Mouse (Mus musculus) frontal cortex, postnatal 10 days (tissue): ENCODE results near the gene Nfil3.

Experiments used
- DNase-seq, 2 experiments: peaks; one replicate each; pipeline ENCODE4 v3.0.0; 2022; ENCODE audit warnings: low spot score in 2 of 2, mixed read lengths in 1 of 2

Gene Nfil3

GRCm38 (mm10) chr13:52980951-52981421 lies at the start of gene Nfil3:
Nfil3 (minus strand) TSS chr13:52981073.
- peak; percentile 62 to 78 for DNase-seq

DNA sequence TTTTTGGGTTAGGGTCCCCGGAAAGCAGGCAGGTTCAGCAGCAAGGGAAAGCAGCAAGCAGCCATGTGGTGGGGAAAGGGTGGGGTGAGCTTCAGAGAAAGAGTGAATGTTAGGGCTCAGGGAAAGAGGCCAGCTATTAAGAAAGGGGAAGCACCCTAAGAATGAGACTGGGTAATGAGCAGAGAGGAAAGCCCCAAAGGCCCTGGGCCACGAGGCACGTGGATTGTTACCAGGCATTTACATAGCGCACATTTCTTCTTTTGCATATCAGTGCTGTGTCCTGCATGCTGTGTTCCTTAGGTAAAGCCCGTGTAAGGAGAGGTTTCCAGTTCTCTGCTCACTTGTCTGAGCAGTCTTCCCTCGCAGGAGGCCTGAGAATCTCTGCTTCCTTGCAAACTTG lies 43.4 kb upstream of the Nfil3 start:
- no peak for DNase-seq

GRCm38 (mm10) chr13:53020282-53020681 lies 39.4 kb upstream of the Nfil3 start:
- DNase-seq = no peak

- no peak for DNase-seq
Measured at GRCm38 (mm10) chr13:53019532-53019931, 38.7 kb upstream of the Nfil3 start.

DNA sequence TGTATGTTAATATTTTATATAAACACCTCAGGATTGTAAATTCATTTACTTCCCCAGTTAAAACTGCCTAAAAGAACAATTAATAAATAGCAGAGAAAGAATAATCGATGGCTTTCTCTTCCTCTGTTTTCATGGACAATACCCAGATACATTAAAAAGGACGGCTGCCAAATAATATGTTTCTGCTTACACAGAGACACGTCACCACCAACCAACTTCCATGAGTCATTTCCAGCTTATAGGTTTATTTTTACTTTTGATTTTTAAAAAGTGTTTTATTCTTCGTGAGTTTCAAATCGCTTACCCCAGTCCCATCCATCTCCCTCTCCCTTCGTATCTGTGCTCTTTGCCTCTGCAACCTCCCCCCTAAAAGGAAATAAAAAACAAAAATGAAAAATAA lies 38.1 kb upstream of the Nfil3 start:
- no peak for DNase-seq

DNA sequence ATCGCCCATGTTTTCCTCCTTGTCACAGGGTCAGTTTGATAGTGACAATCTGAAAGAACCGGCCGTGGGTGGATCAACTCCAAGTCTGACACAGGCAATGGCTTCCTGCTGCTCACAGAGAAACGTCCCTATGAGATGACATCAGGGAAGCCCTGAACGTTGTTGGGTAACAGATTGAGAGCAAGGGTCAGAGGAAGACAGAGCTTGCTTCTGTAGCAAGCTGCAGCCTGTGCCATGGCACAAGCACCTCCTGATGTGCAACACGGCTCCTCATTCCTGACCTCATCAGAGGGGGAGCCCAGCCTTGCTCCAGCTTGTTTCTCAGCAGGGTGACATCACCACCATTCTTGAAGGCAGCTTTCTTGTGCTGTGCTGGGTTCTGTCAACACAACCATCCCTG lies 37.1 kb upstream of the Nfil3 start:
- DNase-seq = no peak

- no peak for DNase-seq
Measured at GRCm38 (mm10) chr13:53017117-53017516, 36.2 kb upstream of the Nfil3 start.

- peak; percentile 10 to 13 for DNase-seq
Measured at GRCm38 (mm10) chr13:53011426-53011825, 30.6 kb upstream of the Nfil3 start.

DNA sequence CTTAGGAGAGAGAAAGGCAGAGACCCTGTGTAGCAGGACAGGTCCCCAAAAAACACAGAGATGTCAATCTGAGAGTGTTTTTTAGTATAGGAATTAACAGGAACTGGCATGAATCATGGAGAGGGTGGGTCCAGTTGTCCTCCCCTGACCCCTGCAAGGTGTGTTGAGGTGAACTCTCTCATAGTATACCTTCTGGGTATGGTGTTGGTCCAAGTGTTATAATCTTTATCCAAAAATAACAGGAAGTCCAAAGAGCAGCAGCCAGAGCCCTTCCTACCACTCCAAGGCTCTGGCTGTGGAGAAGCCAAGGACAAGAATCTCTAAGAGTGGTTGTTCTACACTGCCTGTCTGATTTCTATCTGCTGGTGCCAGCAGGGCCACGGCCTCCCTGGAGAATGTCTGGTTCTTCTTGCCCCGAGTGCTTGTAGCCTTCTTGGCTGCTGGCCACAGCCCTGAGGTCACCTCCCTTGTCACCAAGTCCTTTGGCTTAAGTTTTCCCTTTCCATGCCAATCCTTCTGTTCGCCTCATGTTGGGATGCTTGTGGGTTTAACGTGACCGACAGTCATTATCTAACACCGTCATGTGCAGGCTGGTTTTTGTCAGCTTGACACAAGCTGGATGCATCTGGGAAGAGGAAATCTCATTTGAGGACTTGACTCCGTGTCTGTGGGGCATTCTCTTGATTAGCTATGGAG lies 27.8 kb upstream of the Nfil3 start:
- DNase-seq = peak in 1 of 2 experiments; percentile 12

DNA sequence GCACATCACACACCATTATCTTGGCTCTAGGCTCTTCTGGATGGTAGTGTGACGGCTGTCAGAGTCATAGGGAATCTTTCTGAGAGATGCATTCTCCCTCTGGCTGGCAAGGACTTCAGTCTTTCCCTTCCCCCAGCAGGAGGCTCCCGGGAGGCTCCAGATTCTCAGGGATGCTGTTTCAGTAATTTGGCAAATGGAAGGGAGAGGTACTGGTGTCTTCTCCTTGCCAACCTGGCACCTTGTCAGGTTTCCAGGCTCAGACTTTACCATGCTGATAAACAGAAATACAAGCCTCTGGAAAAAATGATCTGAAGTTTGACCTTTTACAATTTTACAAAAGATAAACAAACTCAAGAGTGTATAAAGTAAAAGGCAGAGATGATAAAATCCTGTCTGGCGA lies 26.9 kb upstream of the Nfil3 start:
- no peak for DNase-seq

- DNase-seq = no peak
Measured at GRCm38 (mm10) chr13:53003286-53003685, 22.4 kb upstream of the Nfil3 start.

DNA sequence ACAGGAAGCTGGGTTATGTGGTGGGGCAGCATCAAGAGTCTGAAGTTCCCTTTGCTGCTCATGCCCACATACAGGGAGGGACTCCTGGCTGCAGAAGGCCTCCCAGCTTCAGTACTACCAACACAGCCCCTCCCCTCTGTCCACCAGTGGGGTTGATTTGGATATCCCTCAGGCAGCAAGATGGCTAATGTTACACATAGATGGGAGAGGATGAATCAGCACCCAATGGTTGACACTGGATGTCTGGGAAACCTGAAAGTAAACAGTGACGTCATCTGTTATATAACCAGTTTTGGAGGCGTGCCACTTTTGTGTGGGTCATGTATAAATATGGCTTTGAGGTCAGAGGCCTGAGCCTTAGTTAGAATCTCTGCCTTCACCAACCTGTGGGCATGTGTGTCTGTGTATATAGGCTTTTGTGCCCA lies 20.6 kb upstream of the Nfil3 start:
- no peak for DNase-seq

DNA sequence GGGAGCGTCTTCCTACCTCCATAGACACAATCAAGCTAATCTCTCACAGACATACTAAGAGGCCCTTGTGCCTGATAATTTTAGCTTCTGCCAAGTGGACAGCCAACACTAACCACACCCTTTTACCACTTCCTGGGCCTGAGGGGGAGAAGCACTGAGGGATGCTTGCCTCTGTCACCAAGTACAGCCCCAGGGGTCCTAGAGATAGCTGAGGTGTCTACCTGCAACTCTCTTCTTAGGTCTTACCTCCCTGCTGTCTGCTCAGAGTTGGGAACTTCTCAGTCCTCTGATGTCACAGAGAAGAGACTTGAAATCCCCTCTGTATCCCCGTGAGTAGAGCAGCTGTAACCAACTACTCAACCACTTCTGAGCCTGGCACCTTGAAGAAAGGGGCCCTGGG lies 19.6 kb upstream of the Nfil3 start:
- DNase-seq = no peak

- no peak for DNase-seq
Measured at GRCm38 (mm10) chr13:52998541-52998940, 17.7 kb upstream of the Nfil3 start.

- no peak for DNase-seq
Measured at GRCm38 (mm10) chr13:52997806-52998205, 16.9 kb upstream of the Nfil3 start.

- no peak for DNase-seq
Measured at GRCm38 (mm10) chr13:52996201-52996600, 15.3 kb upstream of the Nfil3 start.

- no peak for DNase-seq
Measured at GRCm38 (mm10) chr13:52994197-52994881, 13.5 kb upstream of the Nfil3 start.

GRCm38 (mm10) chr13:52990139-52990538 lies 9.3 kb upstream of the Nfil3 start:
- no peak for DNase-seq

DNA sequence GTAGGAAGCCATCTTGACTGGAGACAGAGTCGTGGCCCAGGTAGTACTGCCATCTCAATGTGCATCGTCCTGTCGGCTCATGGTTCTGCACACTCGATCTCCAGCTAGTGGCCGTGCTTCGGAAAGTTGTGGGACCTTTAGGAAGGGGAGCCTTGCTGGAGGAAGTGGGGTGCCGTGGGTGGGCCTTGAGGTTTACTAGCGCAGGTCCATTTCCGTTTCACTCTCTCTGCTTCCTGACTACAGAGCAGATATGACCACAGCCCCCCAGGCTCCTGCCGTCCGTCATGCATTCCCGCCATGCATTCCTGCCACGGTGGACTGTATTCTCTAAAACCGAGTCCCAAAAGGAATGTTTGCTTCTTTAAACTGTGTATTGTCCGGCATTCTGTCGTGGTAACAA lies 8.1 kb upstream of the Nfil3 start:
- DNase-seq = no peak

DNA sequence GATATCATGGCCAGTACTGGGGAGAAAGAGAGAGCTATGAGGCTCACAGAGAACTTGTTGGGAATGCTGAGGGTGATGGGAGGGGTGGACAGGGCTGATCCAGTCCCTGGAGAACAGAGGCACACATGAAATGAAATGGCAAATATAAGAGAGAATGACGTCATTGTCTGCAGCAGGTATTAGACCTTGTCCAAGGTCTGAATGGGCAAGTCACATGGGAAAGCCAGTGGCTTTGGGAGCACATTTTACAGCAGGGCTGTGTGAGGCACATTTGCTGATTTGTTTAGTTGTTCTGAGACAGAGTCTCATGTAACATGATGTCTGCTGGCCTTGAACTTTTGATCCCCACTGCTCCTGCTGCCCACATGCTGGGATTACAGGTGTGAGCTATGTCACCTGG lies 7.0 kb upstream of the Nfil3 start:
- DNase-seq = no peak

DNA sequence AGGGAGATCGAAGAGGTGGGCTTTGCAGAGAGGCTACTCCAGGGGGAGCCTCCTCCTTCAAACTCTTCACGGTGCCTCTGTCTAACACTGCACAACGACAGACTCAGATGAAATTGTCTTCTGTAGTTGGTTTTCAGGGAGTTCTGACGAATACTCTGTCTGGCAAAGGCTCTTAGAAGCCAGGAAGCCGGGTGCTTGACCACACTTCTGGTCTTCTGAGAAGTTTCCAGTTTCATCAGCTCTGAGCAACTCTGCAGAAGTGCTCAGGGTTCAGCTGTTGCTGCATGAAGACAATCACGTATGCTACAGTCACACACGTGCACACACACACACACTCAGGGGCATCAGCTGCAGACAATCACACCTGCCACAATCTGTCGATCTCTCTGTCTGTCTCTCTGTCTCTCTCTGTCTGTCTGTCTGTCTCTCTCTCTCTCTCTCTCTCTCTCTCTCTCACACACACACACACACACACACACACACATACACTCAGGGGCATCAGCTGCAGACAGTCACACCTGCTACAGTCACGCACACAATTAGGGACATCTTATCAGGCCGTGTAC lies 5.4 kb upstream of the Nfil3 start:
- no peak for DNase-seq

DNA sequence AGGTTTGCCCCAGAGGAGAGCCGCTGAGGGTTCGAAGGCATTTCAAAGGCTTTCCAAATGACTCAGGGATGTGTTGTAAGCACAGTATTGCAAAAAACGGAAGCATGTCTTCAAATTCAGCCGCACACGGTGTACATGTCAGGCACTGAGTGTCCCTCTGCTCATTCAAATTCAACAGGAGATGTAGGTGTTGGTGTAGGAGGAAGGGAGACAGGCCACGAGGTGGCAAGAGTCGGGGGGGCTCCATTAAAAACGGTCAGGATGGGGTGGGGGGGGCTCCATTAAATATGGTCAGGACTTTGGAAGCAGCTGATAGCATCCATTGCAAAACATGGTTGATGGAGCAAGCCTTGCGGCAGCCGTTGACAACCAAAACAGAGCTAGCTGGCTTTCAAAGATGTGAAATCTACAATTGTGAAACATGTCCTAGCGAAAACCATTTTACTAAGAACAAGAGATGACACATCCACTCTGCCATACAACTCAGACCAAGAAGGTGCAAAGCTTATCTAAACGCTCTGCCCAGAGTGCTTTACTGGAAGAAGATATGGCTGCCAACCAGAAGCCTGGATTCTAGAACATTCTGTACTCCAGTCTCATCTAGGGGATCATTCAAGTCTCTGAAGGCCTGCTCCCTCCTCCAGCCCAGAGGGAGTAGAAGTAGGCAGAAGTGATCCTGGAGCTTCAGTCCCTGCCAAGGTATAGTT lies 4.8 kb upstream of the Nfil3 start:
- no peak for DNase-seq
